Mouse (Mus musculus): ENCODE results near the gene Ppp4r2. TPM values are rescaled to one million over a fixed set of nuclear protein-coding genes. Genes with fewer than 3 reads are reported as not detected.

Gene Ppp4r2
- polyA plus RNA-seq (2012; rRNA removed), result 40.4 and 47.7 TPM in 2 replicates

GRCm38 (mm10) chr6:100833355-100833754 is at the start of gene Ppp4r2:
TSS of gene Ppp4r2 (plus strand) at chr6:100833622.
- peak; percentile 97 for DNase-seq (ENCODE audit: low read depth)
- TF ChIP-seq CTCF (IDR thresholded peaks at IDR 0.05; ENCODE audit: borderline replicate concordance, extremely low read depth, insufficient read depth, insufficient read length) (no peak), POLR2A (IDR thresholded peaks at IDR 0.05; ENCODE audit: borderline replicate concordance, extremely low read depth, insufficient read depth, insufficient read length, poor library complexity, severe bottlenecking) (no peak)

GRCm38 (mm10) chr6:100787726-100788125 is 45.7 kb upstream of the Ppp4r2 start:
- no peak for DNase-seq (ENCODE audit: low read depth)
- no peak for TF ChIP-seq POLR2A (IDR thresholded peaks at IDR 0.05; ENCODE audit: borderline replicate concordance, extremely low read depth, insufficient read depth, insufficient read length, poor library complexity, severe bottlenecking)
- TF ChIP-seq CTCF (IDR thresholded peaks at IDR 0.05; ENCODE audit: borderline replicate concordance, extremely low read depth, insufficient read depth, insufficient read length), result no peak

GRCm38 (mm10) chr6:100789161-100789560 is 44.3 kb upstream of the Ppp4r2 start:
- TF ChIP-seq CTCF (IDR thresholded peaks at IDR 0.05; ENCODE audit: borderline replicate concordance, extremely low read depth, insufficient read depth, insufficient read length) (no peak), POLR2A (IDR thresholded peaks at IDR 0.05; ENCODE audit: borderline replicate concordance, extremely low read depth, insufficient read depth, insufficient read length, poor library complexity, severe bottlenecking) (no peak)
- no peak for DNase-seq (ENCODE audit: low read depth)

- TF ChIP-seq CTCF (IDR thresholded peaks at IDR 0.05; ENCODE audit: borderline replicate concordance, extremely low read depth, insufficient read depth, insufficient read length), result no peak
- no peak for TF ChIP-seq POLR2A (IDR thresholded peaks at IDR 0.05; ENCODE audit: borderline replicate concordance, extremely low read depth, insufficient read depth, insufficient read length, poor library complexity, severe bottlenecking)
- peak; percentile 13 for DNase-seq (ENCODE audit: low read depth)
These were observed 41.3 kb upstream of the Ppp4r2 start for GRCm38 (mm10) chr6:100792055-100792659.

- DNase-seq (ENCODE audit: low read depth), result peak; percentile 74
- TF ChIP-seq POLR2A (IDR thresholded peaks at IDR 0.05; ENCODE audit: borderline replicate concordance, extremely low read depth, insufficient read depth, insufficient read length, poor library complexity, severe bottlenecking) (no peak), CTCF (IDR thresholded peaks at IDR 0.05; ENCODE audit: borderline replicate concordance, extremely low read depth, insufficient read depth, insufficient read length) (no peak)
These were observed 40.3 kb upstream of the Ppp4r2 start for GRCm38 (mm10) chr6:100792973-100793769.

GRCm38 (mm10) chr6:100795797-100796196 is 37.6 kb upstream of the Ppp4r2 start:
- no peak for TF ChIP-seq POLR2A (IDR thresholded peaks at IDR 0.05; ENCODE audit: borderline replicate concordance, extremely low read depth, insufficient read depth, insufficient read length, poor library complexity, severe bottlenecking)
- peak; percentile 77 for DNase-seq (ENCODE audit: low read depth)

GRCm38 (mm10) chr6:100799290-100799689 is 34.1 kb upstream of the Ppp4r2 start:
- no peak for DNase-seq (ENCODE audit: low read depth)
- no peak for TF ChIP-seq CTCF (IDR thresholded peaks at IDR 0.05; ENCODE audit: borderline replicate concordance, extremely low read depth, insufficient read depth, insufficient read length)
- TF ChIP-seq POLR2A (IDR thresholded peaks at IDR 0.05; ENCODE audit: borderline replicate concordance, extremely low read depth, insufficient read depth, insufficient read length, poor library complexity, severe bottlenecking), result no peak

- no peak for DNase-seq (ENCODE audit: low read depth)
- TF ChIP-seq POLR2A (IDR thresholded peaks at IDR 0.05; ENCODE audit: borderline replicate concordance, extremely low read depth, insufficient read depth, insufficient read length, poor library complexity, severe bottlenecking), result no peak
- no peak for TF ChIP-seq CTCF (IDR thresholded peaks at IDR 0.05; ENCODE audit: borderline replicate concordance, extremely low read depth, insufficient read depth, insufficient read length)
These were observed 33.7 kb upstream of the Ppp4r2 start for GRCm38 (mm10) chr6:100799766-100800165.

GRCm38 (mm10) chr6:100800497-100800955 is 32.9 kb upstream of the Ppp4r2 start:
- peak; percentile 21 for DNase-seq (ENCODE audit: low read depth)
- TF ChIP-seq CTCF (IDR thresholded peaks at IDR 0.05; ENCODE audit: borderline replicate concordance, extremely low read depth, insufficient read depth, insufficient read length), result no peak
- TF ChIP-seq POLR2A (IDR thresholded peaks at IDR 0.05; ENCODE audit: borderline replicate concordance, extremely low read depth, insufficient read depth, insufficient read length, poor library complexity, severe bottlenecking), result no peak

- TF ChIP-seq POLR2A (IDR thresholded peaks at IDR 0.05; ENCODE audit: borderline replicate concordance, extremely low read depth, insufficient read depth, insufficient read length, poor library complexity, severe bottlenecking) (no peak), CTCF (IDR thresholded peaks at IDR 0.05; ENCODE audit: borderline replicate concordance, extremely low read depth, insufficient read depth, insufficient read length) (no peak)
These were observed 30.9 kb upstream of the Ppp4r2 start for GRCm38 (mm10) chr6:100802381-100803083.

GRCm38 (mm10) chr6:100803250-100803649 is 30.2 kb upstream of the Ppp4r2 start:
- DNase-seq (ENCODE audit: low read depth), result no peak
- TF ChIP-seq POLR2A (IDR thresholded peaks at IDR 0.05; ENCODE audit: borderline replicate concordance, extremely low read depth, insufficient read depth, insufficient read length, poor library complexity, severe bottlenecking) (no peak), CTCF (IDR thresholded peaks at IDR 0.05; ENCODE audit: borderline replicate concordance, extremely low read depth, insufficient read depth, insufficient read length) (no peak)

More at GRCm38 (mm10) chr6:100802381-100803083, 30.9 kb upstream of the Ppp4r2 start:
- peak; percentile 31 for DNase-seq (ENCODE audit: low read depth)

Data from brain, embryonic 14.5 days (tissue).